Mouse (Mus musculus): ENCODE measurements around the gene Tmem167b. TPM values are rescaled to one million over a fixed set of nuclear protein-coding genes. Genes with fewer than 3 reads are reported as not detected.

Gene Tmem167b
- polyA plus RNA-seq, 1 experiment from 2014 or later: 32.7 TPM

DNA sequence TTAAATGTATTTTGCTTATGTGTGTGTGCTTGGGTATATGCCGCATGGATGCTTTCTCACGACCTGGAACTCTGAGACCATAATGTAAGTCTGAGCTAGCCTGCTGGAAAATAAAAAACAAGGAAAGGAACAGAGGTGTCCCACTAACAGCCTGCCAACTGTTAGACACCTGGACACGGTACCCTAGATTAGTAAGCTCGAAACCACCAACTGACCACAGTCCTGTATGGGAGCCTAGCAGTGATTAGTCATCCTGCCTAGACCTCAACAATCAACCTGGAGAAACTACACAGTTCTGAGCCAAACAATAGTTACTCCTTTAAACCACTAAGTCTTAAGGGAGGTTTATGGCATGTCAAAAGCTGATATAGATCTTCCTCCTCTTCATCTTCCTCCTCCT is 38.9 kb downstream of the Tmem167b start:
- no peak overlapping the region for H3K27ac ChIP-seq (ENCODE audit: low read depth, low read length)
- H3K4me3 ChIP-seq (ENCODE audit: low read length): no peak overlapping the region
- no peak for ATAC-seq (ENCODE audit: low FRiP score, low TSS enrichment)
- no peaks in the 10 kb centered on the region for H3K9me3 ChIP-seq (ENCODE audit: control insufficient read depth, low read length)
- no peaks in the 10 kb centered on the region for H3K27me3 ChIP-seq (ENCODE audit: control insufficient read depth, insufficient read depth, low read length)
- H3K9ac ChIP-seq (ENCODE audit: low read depth, low read length): no peak overlapping the region
- H3K4me1 ChIP-seq (ENCODE audit: control insufficient read depth, insufficient read depth, low read length): no peaks in the 10 kb centered on the region
- WGBS: 87% methylated on average over 4 of the region's 4 CpGs
- H3K4me2 ChIP-seq (replicated peaks; ENCODE audit: low read depth, low read length): no peak overlapping the region
- no peaks in the 10 kb centered on the region for H3K36me3 ChIP-seq (ENCODE audit: control insufficient read depth, insufficient read depth, low read length)

DNA sequence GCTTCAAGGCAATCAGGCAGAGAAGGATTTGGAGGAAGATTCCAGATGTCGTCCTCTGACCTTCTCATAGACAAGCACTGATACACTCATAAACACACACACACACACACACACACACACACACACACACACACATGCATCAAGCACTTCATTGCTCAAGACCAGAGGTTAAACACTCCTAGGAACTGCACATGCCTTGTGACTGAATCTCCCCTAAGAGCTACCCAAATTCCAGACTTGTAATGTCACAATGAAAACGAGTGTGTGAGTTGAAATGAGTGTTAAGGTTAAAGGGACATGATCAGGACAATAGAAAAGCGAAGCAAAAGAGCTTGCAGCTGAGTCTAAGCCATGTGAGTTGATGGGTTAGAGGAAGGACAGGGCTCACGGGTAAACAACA is 44.0 kb downstream of the Tmem167b start:
- H3K4me3 ChIP-seq (ENCODE audit: low read length): no peak overlapping the region
- no peak for ATAC-seq (ENCODE audit: low FRiP score, low TSS enrichment)
- no peak overlapping the region for H3K9ac ChIP-seq (ENCODE audit: low read depth, low read length)
- no peaks in the 10 kb centered on the region for H3K36me3 ChIP-seq (ENCODE audit: control insufficient read depth, insufficient read depth, low read length)
- no peak overlapping the region for H3K4me2 ChIP-seq (replicated peaks; ENCODE audit: low read depth, low read length)
- no peak overlapping the region for H3K27ac ChIP-seq (ENCODE audit: low read depth, low read length)
- no peaks in the 10 kb centered on the region for H3K9me3 ChIP-seq (ENCODE audit: control insufficient read depth, low read length)
- WGBS: 58% methylated on average over 4 of the region's 4 CpGs
- H3K27me3 ChIP-seq (ENCODE audit: control insufficient read depth, insufficient read depth, low read length): no peaks in the 10 kb centered on the region
- no peaks in the 10 kb centered on the region for H3K4me1 ChIP-seq (ENCODE audit: control insufficient read depth, insufficient read depth, low read length)

DNA sequence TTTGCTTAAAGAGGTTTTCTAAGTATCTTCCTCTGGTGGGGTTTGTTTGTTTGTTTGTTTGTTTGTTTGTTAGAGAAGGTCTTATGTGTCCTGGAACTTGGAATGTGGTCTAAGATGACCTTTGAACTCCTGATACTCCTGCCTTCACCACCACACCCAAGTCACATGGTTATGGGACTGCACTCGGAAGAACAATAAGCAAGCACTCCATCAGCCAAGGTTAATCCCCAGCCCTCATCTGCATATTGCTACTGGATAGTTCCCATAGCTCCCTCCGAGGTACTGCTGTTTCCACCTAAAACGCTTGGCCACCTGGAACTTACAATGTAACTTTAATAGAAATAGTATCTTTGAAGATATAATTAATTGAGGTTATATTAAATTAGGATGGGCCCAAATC is 48.8 kb downstream of the Tmem167b start:
- 71% methylated on average over 3 of the region's 3 CpGs for WGBS
- no peak for ATAC-seq (ENCODE audit: low FRiP score, low TSS enrichment)
- Histone ChIP-seq H3K4me2 (replicated peaks; ENCODE audit: low read depth, low read length) (no peak overlapping the region), H3K27me3 (ENCODE audit: control insufficient read depth, insufficient read depth, low read length) (no peaks in the 10 kb centered on the region), H3K36me3 (ENCODE audit: control insufficient read depth, insufficient read depth, low read length) (no peaks in the 10 kb centered on the region), H3K4me3 (ENCODE audit: low read length) (no peak overlapping the region), H3K9me3 (ENCODE audit: control insufficient read depth, low read length) (no peaks in the 10 kb centered on the region), H3K4me1 (ENCODE audit: control insufficient read depth, insufficient read depth, low read length) (peaks cover 3% of the 10 kb centered on the region; the same call in 1 of the 2 replicates), H3K27ac (ENCODE audit: low read depth, low read length) (no peak overlapping the region), H3K9ac (ENCODE audit: low read depth, low read length) (no peak overlapping the region)

DNA sequence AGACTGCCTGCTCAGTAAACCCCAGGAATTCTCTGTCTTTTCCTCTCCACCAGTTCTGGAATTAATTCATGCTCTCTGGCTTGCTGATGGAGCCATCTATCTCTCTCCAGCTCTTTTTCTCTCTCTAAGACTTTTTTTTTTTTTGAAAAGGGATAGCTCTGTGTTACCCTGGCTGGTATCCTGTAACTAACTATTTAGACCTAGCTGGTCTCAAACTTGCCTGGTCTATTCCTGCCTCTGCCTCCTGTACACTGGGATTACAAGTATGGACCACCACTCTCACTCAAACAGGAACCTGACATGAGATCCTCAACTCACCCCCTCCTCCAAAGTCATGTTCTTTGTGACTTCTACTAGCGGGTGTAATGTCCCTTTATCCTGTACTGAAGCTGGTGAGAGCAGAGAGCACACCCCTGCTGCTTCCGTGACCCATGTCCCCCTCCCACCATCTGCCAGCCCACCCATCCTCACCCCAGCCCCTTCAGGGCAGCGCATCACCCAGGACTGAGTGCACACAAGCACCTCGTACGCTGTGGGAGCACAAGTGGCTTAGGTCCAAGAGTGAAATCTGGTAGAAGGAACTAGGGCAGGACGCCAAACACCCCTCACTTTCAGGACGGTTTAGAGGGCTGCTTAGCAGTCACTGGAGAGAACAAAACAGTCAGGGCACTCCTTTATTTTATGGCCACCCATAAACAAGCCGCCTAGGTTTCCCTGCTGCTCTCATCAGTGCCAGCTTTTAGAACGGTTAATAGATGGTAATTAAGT is 51.4 kb downstream of the Tmem167b start:
- Histone ChIP-seq H3K4me1 (ENCODE audit: control insufficient read depth, insufficient read depth, low read length) (peaks cover 3% of the 10 kb centered on the region; the same call in 1 of the 2 replicates), H3K36me3 (ENCODE audit: control insufficient read depth, insufficient read depth, low read length) (no peaks in the 10 kb centered on the region), H3K9me3 (ENCODE audit: control insufficient read depth, low read length) (no peaks in the 10 kb centered on the region), H3K27ac (ENCODE audit: low read depth, low read length) (no peak overlapping the region), H3K9ac (ENCODE audit: low read depth, low read length) (no peak overlapping the region), H3K4me2 (replicated peaks; ENCODE audit: low read depth, low read length) (no peak overlapping the region; the same call in 1 of the 2 replicates), H3K27me3 (ENCODE audit: control insufficient read depth, insufficient read depth, low read length) (no peaks in the 10 kb centered on the region), H3K4me3 (ENCODE audit: low read length) (no peak overlapping the region)
- no peak for ATAC-seq (ENCODE audit: low FRiP score, low TSS enrichment)
- 6% methylated on average over 9 of the region's 9 CpGs for WGBS

DNA sequence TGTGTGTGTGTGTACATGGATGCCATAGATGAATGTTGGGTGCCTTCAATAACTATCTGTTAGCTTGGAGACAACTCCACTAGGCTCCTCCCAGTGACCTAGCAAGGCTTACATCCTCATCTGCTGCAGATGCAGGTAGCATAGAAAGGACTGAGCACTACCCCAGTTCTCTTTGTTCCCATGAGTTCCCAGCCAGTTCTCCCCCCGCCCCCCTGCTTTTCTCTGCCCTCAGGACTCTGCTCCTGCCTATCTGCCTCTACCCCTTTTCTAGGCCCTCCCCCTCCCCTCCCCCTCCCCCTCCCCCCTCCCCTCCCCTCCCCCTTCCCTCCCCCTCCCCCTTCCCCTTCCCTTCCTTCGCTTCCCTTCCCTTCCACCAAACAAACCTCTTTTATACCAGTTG is 52.1 kb downstream of the Tmem167b start:
- Histone ChIP-seq H3K36me3 (ENCODE audit: control insufficient read depth, insufficient read depth, low read length) (no peaks in the 10 kb centered on the region), H3K9ac (ENCODE audit: low read depth, low read length) (no peak overlapping the region), H3K4me2 (replicated peaks; ENCODE audit: low read depth, low read length) (no peak overlapping the region), H3K27me3 (ENCODE audit: control insufficient read depth, insufficient read depth, low read length) (no peaks in the 10 kb centered on the region), H3K4me3 (ENCODE audit: low read length) (no peak overlapping the region), H3K27ac (ENCODE audit: low read depth, low read length) (no peak overlapping the region), H3K9me3 (ENCODE audit: control insufficient read depth, low read length) (no peaks in the 10 kb centered on the region), H3K4me1 (ENCODE audit: control insufficient read depth, insufficient read depth, low read length) (peaks cover 3% of the 10 kb centered on the region; the same call in 1 of the 2 replicates)
- ATAC-seq (ENCODE audit: low FRiP score, low TSS enrichment): no peak
- 67% methylated on average over 1 of the region's 2 CpGs for WGBS

DNA sequence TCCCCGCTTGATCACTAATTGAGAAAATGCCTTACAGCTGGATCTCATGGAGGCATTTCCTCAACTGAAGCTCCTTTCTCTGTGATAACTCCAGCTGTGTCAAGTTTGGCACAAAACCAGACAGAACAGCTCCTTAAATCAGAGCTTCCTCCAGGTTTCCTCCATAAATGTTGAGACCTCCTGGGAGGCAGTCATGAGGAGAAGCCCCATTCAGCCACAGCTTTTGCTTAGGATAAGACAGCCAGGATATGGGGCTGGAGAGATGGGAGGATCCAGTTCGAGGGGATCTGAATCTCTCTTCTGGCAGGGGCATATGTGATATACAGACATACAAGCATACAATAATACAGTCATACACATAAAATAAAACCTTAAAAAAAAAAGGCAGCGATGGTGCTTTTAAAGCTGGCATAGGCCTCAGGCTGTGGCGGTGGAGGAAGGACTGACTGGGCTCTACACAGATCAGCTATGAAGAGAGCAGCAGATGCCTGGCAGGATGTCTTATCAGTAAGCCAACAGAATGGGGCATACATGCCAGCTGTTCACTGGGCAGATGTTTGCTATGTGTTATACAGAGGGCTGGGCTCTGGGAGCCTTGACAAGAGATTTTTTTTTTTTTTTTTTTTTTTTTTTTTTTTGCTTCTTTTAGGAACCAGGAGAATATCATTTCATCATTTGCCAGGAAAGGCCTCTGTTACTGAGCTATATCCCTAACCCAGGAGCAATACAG is 53.4 kb downstream of the Tmem167b start:
- Histone ChIP-seq H3K9me3 (ENCODE audit: control insufficient read depth, low read length) (no peaks in the 10 kb centered on the region), H3K4me1 (ENCODE audit: control insufficient read depth, insufficient read depth, low read length) (peaks cover 3% of the 10 kb centered on the region; the same call in 1 of the 2 replicates), H3K27me3 (ENCODE audit: control insufficient read depth, insufficient read depth, low read length) (no peaks in the 10 kb centered on the region), H3K27ac (ENCODE audit: low read depth, low read length) (no peak overlapping the region), H3K4me2 (replicated peaks; ENCODE audit: low read depth, low read length) (no peak overlapping the region), H3K4me3 (ENCODE audit: low read length) (no peak overlapping the region), H3K9ac (ENCODE audit: low read depth, low read length) (no peak overlapping the region), H3K36me3 (ENCODE audit: control insufficient read depth, insufficient read depth, low read length) (no peaks in the 10 kb centered on the region)
- WGBS: 81% methylated on average over 3 of the region's 4 CpGs
- ATAC-seq (ENCODE audit: low FRiP score, low TSS enrichment): no peak

Small RNAs within 50 kb of the gene (microRNA-seq; reads per million reads assigned to microRNA genes)
- gene Gm22860: not detected

Other genes starting within 250 kb of the Tmem167b start
- gene Mybphl, start 197.6 kb downstream of the Tmem167b start, polyA plus RNA-seq (2014; fragmentation: Nextera tagmentation; extraction: Ambion mirVana): not detected in 2 replicates
- 48.9 and 51.4 TPM in 2 replicates for gene Psrc1, start 178.6 kb downstream of the Tmem167b start, polyA plus RNA-seq (2014; fragmentation: Nextera tagmentation; extraction: Ambion mirVana)
- 22.1 and 27.9 TPM in 2 replicates for gene Celsr2, start 146.9 kb downstream of the Tmem167b start, polyA plus RNA-seq (2014; fragmentation: Nextera tagmentation; extraction: Ambion mirVana)
- 106 and 120 TPM in 2 replicates for gene Sars, start 117.3 kb downstream of the Tmem167b start, polyA plus RNA-seq (2014; fragmentation: Nextera tagmentation; extraction: Ambion mirVana)
- not detected in 2 replicates for gene 1700013F07Rik, start 28.3 kb downstream of the Tmem167b start, polyA plus RNA-seq (2014; fragmentation: Nextera tagmentation; extraction: Ambion mirVana)
- gene 5330417C22Rik, start 25.9 kb downstream of the Tmem167b start, polyA plus RNA-seq (2014; fragmentation: Nextera tagmentation; extraction: Ambion mirVana): 0.59 and 2.0 TPM in 2 replicates
- 35.1 and 45.2 TPM in 2 replicates for gene Taf13, start 9.2 kb upstream of the Tmem167b start, polyA plus RNA-seq (2014; fragmentation: Nextera tagmentation; extraction: Ambion mirVana)
- 4.7 and 8.5 TPM in 2 replicates for gene Wdr47, start 28.8 kb upstream of the Tmem167b start, polyA plus RNA-seq (2014; fragmentation: Nextera tagmentation; extraction: Ambion mirVana)
- 46.5 and 64.3 TPM in 2 replicates for gene Clcc1, start 91.4 kb upstream of the Tmem167b start, polyA plus RNA-seq (2014; fragmentation: Nextera tagmentation; extraction: Ambion mirVana)
- 25.3 and 52.4 TPM in 2 replicates for gene Gpsm2, start 159.8 kb upstream of the Tmem167b start, polyA plus RNA-seq (2014; fragmentation: Nextera tagmentation; extraction: Ambion mirVana)
- 0.14 TPM in 1 of 2 replicates, not detected in the other for gene Aknad1, start 177.2 kb upstream of the Tmem167b start, polyA plus RNA-seq (2014; fragmentation: Nextera tagmentation; extraction: Ambion mirVana)